Mouse (Mus musculus): ENCODE results near the gene Ubn1.

- no peak for TF ChIP-seq CTCF (IDR thresholded peaks at IDR 0.05; ENCODE audit: control insufficient read depth, insufficient read depth, insufficient replicate concordance, low read depth, low read length)
- TF ChIP-seq POLR2A (IDR thresholded peaks at IDR 0.05; ENCODE audit: control insufficient read depth, low read depth, low read length): no peak
Observed at GRCm38 (mm10) chr16:5058114-5058513, 8.3 kb downstream of the Ubn1 start.
